Mouse (Mus musculus) lung, embryonic 15.5 days (tissue): Measurements from ENCODE around the gene Dppa2. TPM values are rescaled to one million over a fixed set of nuclear protein-coding genes. Genes with fewer than 3 reads are reported as not detected.

Experiments
- ATAC-seq: fragments of 200-750 bp; cut with Nextera tagmentation; 2 replicates; pipeline ENCODE4 v1.8.0; 2017; ENCODE audit warnings: moderate number of reproducible peaks, borderline replicate concordance; ENCODE audit not compliant: low FRiP score, low TSS enrichment; ENCODE audit errors: extremely low read depth
- H3K27ac ChIP-seq: fragments of 300-500 bp; sonication (generic); 2 replicates; pipeline ENCODE4 v1.5.1; 2015; ENCODE audit warnings: moderate library complexity, mild to moderate bottlenecking, inconsistent platforms
- H3K27me3 ChIP-seq: fragments of 300-500 bp; sonication (generic); 2 replicates; pipeline ENCODE4 v1.6.1; 2015; ENCODE audit warnings: inconsistent platforms
- H3K36me3 ChIP-seq: fragments of 300-500 bp; sonication (generic); 2 replicates; pipeline ENCODE4 v1.6.1; 2015; ENCODE audit warnings: inconsistent platforms
- H3K4me1 ChIP-seq: fragments of 300-500 bp; sonication (generic); 2 replicates; pipeline ENCODE4 v1.6.1; 2015; ENCODE audit warnings: inconsistent platforms
- H3K4me2 ChIP-seq: fragments of 300-500 bp; sonication (generic); 2 replicates; pipeline ENCODE4 v1.6.1; 2015; ENCODE audit warnings: inconsistent platforms, mild to moderate bottlenecking, moderate library complexity
- H3K4me3 ChIP-seq: fragments of 300-500 bp; sonication (generic); 2 replicates; pipeline ENCODE4 v1.5.1; 2015; ENCODE audit warnings: mild to moderate bottlenecking, inconsistent platforms
- H3K9ac ChIP-seq: fragments of 300-500 bp; sonication (generic); 2 replicates; pipeline ENCODE4 v1.6.1; 2015; ENCODE audit warnings: inconsistent platforms
- H3K9me3 ChIP-seq: fragments of 300-500 bp; sonication (generic); 2 replicates; pipeline ENCODE4 v1.6.1; 2016; ENCODE audit warnings: inconsistent platforms
- WGBS: fragments of 180-500 bp; shearing (Covaris S2); methylation state at CpG from one replicate; pipeline ENCODE4 v1.1.7; 2015; 5-methylcytosine and 5-hydroxymethylcytosine counted together
- polyA plus RNA-seq: library from polyadenylated mRNA; unstranded; fragments of >200 nt; fragmentation: Nextera tagmentation; extraction: Ambion mirVana; gene quantifications from 2 replicates; pipeline ENCODE4 v1.2.1, GENCODE M21; 2015

Dppa2 gene
- polyA plus RNA-seq, 1 experiment from 2014 or later: 0.21 TPM

DNA sequence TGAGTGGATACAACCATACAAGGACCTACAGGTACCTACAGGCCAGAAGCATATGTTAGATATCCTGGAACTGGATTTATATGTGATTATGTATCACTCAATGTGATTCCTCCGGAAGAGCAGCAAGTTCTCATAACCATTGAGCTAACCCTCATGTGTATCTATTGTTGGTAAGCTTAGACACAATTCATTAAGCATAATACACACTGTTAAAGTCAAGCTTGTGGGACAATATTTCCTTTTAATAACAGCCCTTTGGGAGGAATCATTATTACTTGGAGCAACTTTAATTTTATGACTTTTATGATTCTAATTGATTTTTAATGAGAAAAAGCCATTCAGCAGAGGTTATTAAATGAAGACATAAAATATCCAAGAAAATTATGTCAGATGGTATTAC, 43.5 kb downstream of the Dppa2 start:
- 84% methylated on average over 1 of the region's 1 CpGs for WGBS
- H3K27ac ChIP-seq: no peak overlapping the region
- H3K4me1 ChIP-seq: no peaks in the 10 kb centered on the region
- ATAC-seq: no peak
- H3K36me3 ChIP-seq: no peaks in the 10 kb centered on the region
- no peak overlapping the region for H3K4me3 ChIP-seq
- no peak overlapping the region for H3K9ac ChIP-seq
- H3K4me2 ChIP-seq: no peak overlapping the region
- no peaks in the 10 kb centered on the region for H3K9me3 ChIP-seq
- H3K27me3 ChIP-seq: no peaks in the 10 kb centered on the region

GRCm38 (mm10) chr16:48355716-48356115, 52.0 kb downstream of the Dppa2 start:
- H3K4me2 ChIP-seq: no peak overlapping the region
- H3K36me3 ChIP-seq: no peaks in the 10 kb centered on the region
- H3K4me1 ChIP-seq: no peaks in the 10 kb centered on the region
- WGBS: 80% methylated on average over 5 of the region's 5 CpGs
- H3K27ac ChIP-seq: no peak overlapping the region
- ATAC-seq: no peak
- no peaks in the 10 kb centered on the region for H3K27me3 ChIP-seq
- H3K9ac ChIP-seq: no peak overlapping the region
- H3K4me3 ChIP-seq: no peak overlapping the region
- H3K9me3 ChIP-seq: no peaks in the 10 kb centered on the region

- no peak for ATAC-seq
- H3K4me2 ChIP-seq: no peak overlapping the region
- 70% methylated on average over 1 of the region's 1 CpGs for WGBS
- H3K9me3 ChIP-seq: no peaks in the 10 kb centered on the region
- no peaks in the 10 kb centered on the region for H3K27me3 ChIP-seq
- no peaks in the 10 kb centered on the region for H3K36me3 ChIP-seq
- no peaks in the 10 kb centered on the region for H3K4me1 ChIP-seq
- H3K27ac ChIP-seq: no peak overlapping the region
- H3K4me3 ChIP-seq: no peak overlapping the region
- no peak overlapping the region for H3K9ac ChIP-seq
Observed at GRCm38 (mm10) chr16:48356417-48356816, 52.7 kb downstream of the Dppa2 start.

GRCm38 (mm10) chr16:48360887-48361286, 57.2 kb downstream of the Dppa2 start:
- H3K4me3 ChIP-seq: no peak overlapping the region
- no peaks in the 10 kb centered on the region for H3K9me3 ChIP-seq
- H3K4me2 ChIP-seq: no peak overlapping the region
- no peak overlapping the region for H3K27ac ChIP-seq
- no peak overlapping the region for H3K9ac ChIP-seq
- no peaks in the 10 kb centered on the region for H3K36me3 ChIP-seq
- no peak for ATAC-seq
- no peaks in the 10 kb centered on the region for H3K4me1 ChIP-seq
- 90% methylated on average over 12 of the region's 12 CpGs for WGBS
- H3K27me3 ChIP-seq: no peaks in the 10 kb centered on the region

DNA sequence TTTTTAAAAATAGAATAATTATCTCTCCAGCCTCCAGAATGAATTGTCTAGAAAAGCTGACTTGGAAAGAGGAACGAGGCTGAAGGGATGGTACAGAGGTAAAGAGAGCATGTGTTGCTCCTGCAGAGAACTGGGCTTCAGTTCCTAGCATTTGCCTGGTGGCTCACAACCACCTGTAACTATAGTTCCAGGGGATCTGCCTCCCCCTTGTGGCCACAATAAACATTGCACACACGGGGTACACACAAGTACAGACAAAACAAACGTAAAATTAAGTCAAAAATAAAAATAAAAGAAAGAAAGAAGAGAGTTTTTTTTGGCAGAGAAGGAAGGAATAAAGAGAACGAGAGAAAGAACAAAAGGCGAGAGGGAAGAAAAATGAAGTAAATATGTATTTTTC, 63.1 kb downstream of the Dppa2 start:
- WGBS: 87% methylated on average over 5 of the region's 5 CpGs

DNA sequence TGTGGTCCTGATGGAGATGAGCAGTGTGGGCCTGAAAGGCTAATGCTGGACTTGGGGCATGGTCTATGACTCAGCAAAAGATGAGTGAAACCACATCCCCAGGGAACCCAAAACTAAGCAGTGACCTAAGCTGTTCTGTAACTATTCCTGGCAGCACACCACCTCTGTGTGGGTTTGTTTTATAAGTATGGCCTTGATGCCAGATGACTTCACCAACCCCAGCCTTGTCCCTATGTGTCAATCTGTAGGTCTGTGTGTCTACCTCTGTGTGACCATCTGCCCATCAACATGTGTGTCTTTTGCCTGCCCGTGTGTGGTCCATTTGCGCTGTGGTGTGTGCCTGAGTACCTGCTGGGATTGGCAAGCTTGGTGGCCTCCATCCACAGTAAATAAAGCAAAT, 64.4 kb downstream of the Dppa2 start:
- 93% methylated on average over 2 of the region's 2 CpGs for WGBS
- ATAC-seq: no peak
- no peak overlapping the region for H3K27ac ChIP-seq
- no peak overlapping the region for H3K4me2 ChIP-seq
- H3K9me3 ChIP-seq: no peaks in the 10 kb centered on the region
- H3K36me3 ChIP-seq: no peaks in the 10 kb centered on the region
- no peak overlapping the region for H3K4me3 ChIP-seq
- H3K27me3 ChIP-seq: no peaks in the 10 kb centered on the region
- no peaks in the 10 kb centered on the region for H3K4me1 ChIP-seq
- no peak overlapping the region for H3K9ac ChIP-seq

More for the DNA sequence above, 63.1 kb downstream of the Dppa2 start:
- H3K27ac ChIP-seq: no peak overlapping the region
- H3K4me3 ChIP-seq: no peak overlapping the region
- no peak for ATAC-seq
- H3K4me1 ChIP-seq: no peaks in the 10 kb centered on the region
- H3K9me3 ChIP-seq: no peaks in the 10 kb centered on the region
- H3K9ac ChIP-seq: no peak overlapping the region
- H3K4me2 ChIP-seq: no peak overlapping the region
- H3K27me3 ChIP-seq: no peaks in the 10 kb centered on the region
- H3K36me3 ChIP-seq: no peaks in the 10 kb centered on the region

Other genes starting within 250 kb of the Dppa2 start
- not detected in 2 replicates for gene Dppa4, start 20.2 kb upstream of the Dppa2 start, polyA plus RNA-seq
- not detected in 2 replicates for gene Gm5485, start 108.5 kb downstream of the Dppa2 start, polyA plus RNA-seq
- gene Morc1, start 127.3 kb downstream of the Dppa2 start, polyA plus RNA-seq: 0.21 and 0.30 TPM in 2 replicates